Mouse (Mus musculus) ovary, postnatal 10 days (tissue): Measurements from ENCODE around the gene Mindy4.
A peak's percentile ranks its signal among the peaks of the same experiment; 100 is the strongest.
"Not testable (repeated sequence)": the region's sequence is repeated elsewhere in the genome, so short reads cannot be mapped to it uniquely, and the experiment has no call there.

ENCODE experiments used
- DNase-seq: peaks from one replicate; pipeline ENCODE4 v3.0.0; 2022; ENCODE audit warnings: low spot score

Gene Mindy4

GRCm38 (mm10) chr6:55202913-55203910, at the start of gene Mindy4:
Gene Mindy4 (plus strand): TSS chr6:55203383.
- peak; percentile 72 for DNase-seq

- no peak for DNase-seq
These were observed 43.9 kb upstream of the Mindy4 start for GRCm38 (mm10) chr6:55159256-55159655.

- DNase-seq, result no peak
These were observed 41.8 kb upstream of the Mindy4 start for GRCm38 (mm10) chr6:55161311-55161761.

- DNase-seq, result no peak
These were observed 40.1 kb upstream of the Mindy4 start for GRCm38 (mm10) chr6:55163046-55163584.

GRCm38 (mm10) chr6:55166777-55167463, 36.3 kb upstream of the Mindy4 start:
- DNase-seq, result peak; percentile 38

GRCm38 (mm10) chr6:55169818-55170217, 33.4 kb upstream of the Mindy4 start:
- DNase-seq, result no peak

- no peak for DNase-seq
These were observed 31.5 kb upstream of the Mindy4 start for GRCm38 (mm10) chr6:55171638-55172037.

- no peak for DNase-seq
These were observed 30.0 kb upstream of the Mindy4 start for GRCm38 (mm10) chr6:55173171-55173570.

GRCm38 (mm10) chr6:55173941-55174349, 29.2 kb upstream of the Mindy4 start:
- no peak for DNase-seq

GRCm38 (mm10) chr6:55174741-55175181, 28.4 kb upstream of the Mindy4 start, which contains the start of gene Inmt:
Gene Inmt (minus strand): TSS chr6:55175043.
- DNase-seq, result no peak

- DNase-seq, result no peak
These were observed 27.7 kb upstream of the Mindy4 start for GRCm38 (mm10) chr6:55175456-55175855.

GRCm38 (mm10) chr6:55175892-55176291, 27.3 kb upstream of the Mindy4 start:
- no peak for DNase-seq

GRCm38 (mm10) chr6:55177060-55177732, 26.0 kb upstream of the Mindy4 start:
- DNase-seq, result no peak

- no peak for DNase-seq
These were observed 23.6 kb upstream of the Mindy4 start for GRCm38 (mm10) chr6:55179560-55179959.

- no peak for DNase-seq
These were observed 20.3 kb upstream of the Mindy4 start for GRCm38 (mm10) chr6:55182655-55183430.

GRCm38 (mm10) chr6:55187827-55188226, 15.4 kb upstream of the Mindy4 start:
- not testable (repeated sequence) for DNase-seq

- no peak for DNase-seq
These were observed 13.8 kb upstream of the Mindy4 start for GRCm38 (mm10) chr6:55189406-55189805.

GRCm38 (mm10) chr6:55191537-55191936, 11.6 kb upstream of the Mindy4 start:
- no peak for DNase-seq

GRCm38 (mm10) chr6:55193171-55193570, 10.0 kb upstream of the Mindy4 start:
- no peak for DNase-seq

GRCm38 (mm10) chr6:55199047-55199446, 4.1 kb upstream of the Mindy4 start:
- no peak for DNase-seq

GRCm38 (mm10) chr6:55203931-55204330, 748 bp downstream of the Mindy4 start:
- no peak for DNase-seq
